Mouse (Mus musculus) cerebellum, adult 2 months (tissue): ENCODE measurements at regions not wholly inside any gene's neighbourhood (a gene's known extent, or its start where the extent isn't known, plus 50 kb on each side); places are given as distances from the start of the nearest gene placed in this dataset.

ENCODE experiments used
- CTCF ChIP-seq: fragments of 200-500 bp; IDR thresholded peaks from 2 replicates; pipeline ENCODE4 v1.5.1; 2011; ENCODE audit warnings: low read depth, mild to moderate bottlenecking, control low read depth, low read length, moderate library complexity, borderline replicate concordance; ENCODE audit not compliant: insufficient read depth
- POLR2A ChIP-seq: fragments of 200-500 bp; IDR thresholded peaks from 2 replicates; pipeline ENCODE4 v1.6.1; 2011; ENCODE audit warnings: low read length, control low read depth, borderline replicate concordance; ENCODE audit not compliant: insufficient read depth

DNA sequence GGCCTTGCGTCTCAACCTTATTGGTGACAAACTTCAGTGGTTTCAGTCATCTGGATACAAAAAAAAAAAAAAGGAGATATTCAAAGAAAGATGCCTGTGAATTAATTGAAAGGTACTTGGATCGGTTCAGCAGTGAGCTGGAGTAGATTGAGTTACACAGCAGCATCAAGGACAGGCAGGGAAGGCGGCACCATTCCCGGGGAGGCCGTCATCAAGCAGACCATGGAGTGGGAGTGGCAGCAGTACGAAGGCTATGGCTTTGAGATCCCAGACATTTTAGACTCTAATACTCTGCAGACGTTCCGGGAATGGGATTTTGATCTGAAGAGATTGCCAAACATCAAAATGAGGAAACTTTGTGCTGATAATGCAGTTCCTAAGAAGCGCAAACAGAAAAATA lies 750.8 kb downstream of the Crisp4 start:
- TF ChIP-seq CTCF (no peak), POLR2A (no peak)
